Mouse (Mus musculus) macrophage (primary cell): ENCODE data around the gene Gm44503. TPM values are rescaled to one million over a fixed set of nuclear protein-coding genes. Genes with fewer than 3 reads are reported as not detected.

Experiments
- H3K27ac ChIP-seq: fragments of 350-480 bp; formaldehyde crosslinking; 2 replicates; pipeline ENCODE4 v1.9.0; 2021
- H3K36me3 ChIP-seq: fragments of 350-480 bp; formaldehyde crosslinking; 2 replicates; pipeline ENCODE4 v1.9.0; 2021; ENCODE audit errors: inconsistent target
- H3K4me3 ChIP-seq: fragments of 350-480 bp; formaldehyde crosslinking; 2 replicates; pipeline ENCODE4 v1.9.0; 2021; ENCODE audit errors: inconsistent target
- H3K79me2 ChIP-seq: fragments of 350-480 bp; formaldehyde crosslinking; 2 replicates; pipeline ENCODE4 v1.9.0; 2021; ENCODE audit errors: inconsistent target
- WGBS: methylation state at CpG from one replicate; pipeline ENCODE4 v1.1.7; 2026; ENCODE audit warnings: inconsistent platforms; ENCODE audit not compliant: missing documents; 5-methylcytosine and 5-hydroxymethylcytosine counted together
- polyA plus RNA-seq: library from polyadenylated mRNA; stranded (reverse); fragments of 250-400 nt; gene quantifications from 3 replicates; pipeline ENCODE4 v1.2.4, GENCODE M21; 2018; ENCODE audit warnings: inconsistent platforms

Gm44503 gene
- polyA plus RNA-seq, 1 experiment from 2014 or later, result not detected

DNA sequence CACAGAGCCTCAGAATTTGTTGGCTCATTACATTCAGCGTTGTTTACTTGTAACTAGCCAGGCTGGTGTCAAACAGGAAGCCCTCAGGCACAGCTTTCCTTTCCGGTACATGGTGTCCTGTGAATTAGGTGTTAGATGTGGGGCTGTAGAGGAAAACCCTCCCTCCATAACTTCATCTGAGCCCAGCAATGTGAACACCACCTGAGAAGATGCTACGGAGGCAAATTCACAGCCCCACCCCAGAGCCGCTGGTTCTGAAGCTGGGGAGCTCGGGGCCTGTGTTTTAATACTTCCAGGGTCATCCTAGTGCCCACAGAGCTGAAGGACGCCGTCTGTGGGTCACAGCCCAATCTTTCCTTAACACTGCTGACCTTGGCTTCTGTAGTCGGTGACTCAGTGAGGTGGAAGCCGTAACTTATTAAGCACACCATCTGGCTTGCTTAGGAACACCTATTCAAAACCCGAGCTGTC is 96.8 kb downstream of the Gm44503 start:
- H3K79me2 ChIP-seq, result peaks cover 23% of the 10 kb centered on the region; the same call in 1 of the 2 replicates
- 83% methylated on average over 10 of the region's 10 CpGs for WGBS
- no peak overlapping the region for H3K4me3 ChIP-seq
- no peak overlapping the region for H3K27ac ChIP-seq
- no peaks in the 10 kb centered on the region for H3K36me3 ChIP-seq

DNA sequence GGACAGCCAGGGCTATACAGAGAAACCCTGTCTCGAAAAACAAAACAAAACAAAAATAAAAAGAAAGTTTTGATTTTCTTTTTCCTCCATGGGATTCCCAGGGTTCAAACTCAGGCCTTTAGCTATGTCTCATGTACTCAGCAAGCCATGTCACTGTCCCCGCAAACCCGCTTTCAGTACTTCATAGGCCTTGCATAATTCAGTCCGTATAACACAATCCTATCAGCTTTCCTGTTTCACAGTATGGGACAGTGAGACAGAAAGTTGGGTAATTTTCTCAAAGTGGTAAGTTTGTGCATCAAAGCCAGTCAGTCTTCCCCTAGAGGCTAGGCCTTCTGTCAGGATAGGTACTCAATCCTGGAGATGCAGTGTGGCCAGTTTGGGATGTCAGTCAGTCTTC is 100.6 kb downstream of the Gm44503 start:
- Histone ChIP-seq H3K79me2 (no peaks in the 10 kb centered on the region; the same call in 1 of the 2 replicates), H3K27ac (no peak overlapping the region), H3K36me3 (no peaks in the 10 kb centered on the region), H3K4me3 (no peak overlapping the region)
- WGBS, result 87% methylated on average over 3 of the region's 4 CpGs

DNA sequence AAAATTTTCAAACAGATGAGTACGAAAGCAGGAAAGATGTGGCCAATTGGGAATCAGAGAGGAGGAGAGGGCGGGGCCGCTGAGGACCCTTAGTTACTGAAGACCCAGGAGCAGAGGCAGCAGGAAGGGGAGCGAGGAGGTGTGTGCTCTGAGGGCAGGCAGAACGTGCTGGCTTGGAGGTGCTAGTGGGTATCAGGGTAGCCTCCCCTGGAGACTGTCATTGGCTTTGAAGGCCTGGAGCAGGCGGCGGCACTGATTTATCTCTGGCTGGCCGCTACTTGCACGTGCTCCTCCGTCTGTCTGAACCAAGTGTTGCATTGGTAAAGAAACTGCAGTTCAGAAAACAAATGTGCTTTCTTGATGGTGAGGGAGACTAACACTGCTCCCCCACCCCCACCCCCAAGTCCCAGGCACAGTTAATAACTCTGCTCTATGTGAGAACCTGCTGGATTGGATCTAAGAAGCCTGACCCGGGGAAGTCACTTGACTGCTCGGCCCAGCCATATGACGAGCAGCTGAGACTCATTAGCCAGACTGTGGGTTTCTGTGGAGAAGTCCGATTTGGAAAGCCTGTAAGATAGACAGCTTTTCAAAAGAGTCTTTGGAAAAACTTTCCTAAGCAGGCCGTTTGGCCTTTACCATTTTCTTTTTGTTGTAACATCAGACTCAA is 105.1 kb downstream of the Gm44503 start:
- H3K36me3 ChIP-seq, result no peaks in the 10 kb centered on the region
- no peak overlapping the region for H3K27ac ChIP-seq
- no peak overlapping the region for H3K4me3 ChIP-seq
- 93% methylated on average over 15 of the region's 15 CpGs for WGBS
- no peaks in the 10 kb centered on the region for H3K79me2 ChIP-seq

Other genes starting within 250 kb of the Gm44503 start
- not detected in 3 replicates for gene Prtg, start 152.0 kb upstream of the Gm44503 start, polyA plus RNA-seq
- gene Pygo1, start 33.2 kb upstream of the Gm44503 start, polyA plus RNA-seq, result not detected in 3 replicates
- gene Dyx1c1, start 67 bp upstream of the Gm44503 start, polyA plus RNA-seq, result 0.12 to 0.37 TPM (median 0.19 TPM) in 3 replicates
- gene Ccpg1os, start 26.5 kb downstream of the Gm44503 start, polyA plus RNA-seq, result 2.3 to 5.5 TPM (median 3.3 TPM) in 3 replicates
- gene Ccpg1, start 26.6 kb downstream of the Gm44503 start, polyA plus RNA-seq, result 18.3 to 65.3 TPM (median 63.3 TPM) in 3 replicates
- 7.1 to 9.0 TPM (median 7.5 TPM) in 3 replicates for gene Pigb, start 81.5 kb downstream of the Gm44503 start, polyA plus RNA-seq
- 2.4 to 3.5 TPM (median 3.3 TPM) in 3 replicates for gene Rab27a, start 86.0 kb downstream of the Gm44503 start, polyA plus RNA-seq
- not detected in 3 replicates for gene Khdc3, start 143.0 kb downstream of the Gm44503 start, polyA plus RNA-seq
- gene Gm20509, start 143.6 kb downstream of the Gm44503 start, polyA plus RNA-seq, result not detected in 3 replicates
- gene Rsl24d1, start 154.6 kb downstream of the Gm44503 start, polyA plus RNA-seq, result 42.8 to 69.1 TPM (median 47.1 TPM) in 3 replicates